Mouse (Mus musculus): ENCODE data around the gene Dclk1. TPM values are rescaled to one million over a fixed set of nuclear protein-coding genes. Genes with fewer than 3 reads are reported as not detected.

Dclk1 gene
- polyA plus RNA-seq, 1 experiment from 2014 or later, result 31.3 TPM

DNA sequence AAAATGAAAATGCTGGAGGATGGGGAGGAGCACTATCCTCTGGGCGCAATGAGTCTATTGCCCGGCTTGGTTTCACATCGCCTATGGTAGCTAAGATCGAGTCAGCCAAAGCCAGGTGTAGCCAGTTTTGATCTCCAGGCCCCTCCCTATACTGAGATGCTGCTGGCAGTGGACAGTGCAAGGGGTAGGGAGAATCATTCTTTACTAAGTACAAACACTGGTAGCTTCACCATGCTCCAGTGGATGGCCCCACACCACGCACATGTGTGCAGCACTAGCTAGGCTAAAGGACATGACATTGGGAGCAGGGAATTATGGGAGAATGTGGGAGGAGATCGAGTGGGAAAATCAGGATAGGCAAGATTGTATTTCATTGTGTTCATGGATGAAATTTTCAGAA lies 176.7 kb downstream of the Dclk1 start:
- Histone ChIP-seq H3K36me3 (no peaks in the 10 kb centered on the region), H3K4me2 (no peak overlapping the region), H3K27me3 (no peaks in the 10 kb centered on the region), H3K4me3 (replicated peaks) (no peak overlapping the region), H3K9ac (no peak overlapping the region), H3K4me1 (peaks cover 21% of the 10 kb centered on the region), H3K9me3 (replicated peaks) (no peaks in the 10 kb centered on the region), H3K27ac (0 out of 2 replicates have a peak overlapping the region, but pooled peaks have one; percentile 22)
- 69% methylated on average over 6 of the region's 6 CpGs for WGBS
- no peak for ATAC-seq (replicated peaks; ENCODE audit: low FRiP score)

DNA sequence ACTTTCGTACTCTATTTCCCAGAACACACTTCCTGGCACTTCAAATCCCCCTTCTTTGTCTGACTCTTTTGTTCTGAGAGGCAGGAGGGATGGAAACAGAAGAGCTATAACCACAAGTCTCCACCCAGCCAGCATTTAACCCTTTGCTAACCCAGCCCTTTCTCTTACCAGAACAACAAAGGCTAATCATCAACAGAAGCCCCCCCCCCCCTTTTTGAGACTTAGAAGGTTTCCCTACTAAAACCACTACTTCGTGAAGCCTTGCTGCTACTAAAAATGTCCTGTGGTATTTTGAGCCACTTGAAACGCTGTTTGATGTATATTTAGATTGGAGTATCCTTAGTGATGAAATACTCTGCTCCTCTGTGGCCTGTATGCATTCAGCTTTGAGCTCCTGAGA lies 177.2 kb downstream of the Dclk1 start:
- 27% methylated on average over 3 of the region's 3 CpGs for WGBS

DNA sequence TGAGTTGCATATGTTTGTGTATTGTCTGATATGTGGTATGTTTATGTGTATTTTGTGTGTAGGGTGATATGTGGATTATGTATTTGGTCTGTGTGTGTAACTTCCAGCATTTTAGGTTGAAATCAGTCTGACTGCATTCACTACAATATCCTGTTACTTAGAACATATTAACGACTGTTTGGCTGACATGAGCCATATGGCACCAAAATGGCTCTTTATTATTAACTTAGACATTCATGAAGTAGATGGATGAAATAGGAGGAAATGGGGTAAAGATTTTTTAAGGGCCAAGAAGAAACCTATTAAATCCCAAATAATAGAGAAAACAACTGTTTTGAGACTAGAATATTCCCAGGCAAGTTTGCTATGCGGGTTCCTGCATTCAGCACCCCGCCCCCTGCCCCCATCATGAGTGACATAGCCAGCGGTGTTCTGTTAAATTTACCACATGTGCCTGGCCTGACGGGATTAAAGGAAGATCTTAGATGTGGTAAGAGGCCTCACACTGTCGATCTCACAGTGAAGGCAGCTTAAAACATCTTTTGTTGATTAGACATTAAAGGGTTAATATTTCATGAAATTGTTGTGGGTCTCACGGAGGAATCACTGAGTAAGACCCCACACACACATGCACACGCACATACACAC lies 178.4 kb downstream of the Dclk1 start:
- WGBS, result 54% methylated on average over 8 of the region's 8 CpGs
- Histone ChIP-seq H3K4me1 (peaks cover 23% of the 10 kb centered on the region), H3K9ac (no peak overlapping the region), H3K4me2 (no peak overlapping the region), H3K4me3 (replicated peaks) (no peak overlapping the region), H3K27me3 (no peaks in the 10 kb centered on the region), H3K36me3 (no peaks in the 10 kb centered on the region), H3K9me3 (replicated peaks) (no peaks in the 10 kb centered on the region), H3K27ac (0 out of 2 replicates have a peak overlapping the region, but pooled peaks have one; percentile 27)
- ATAC-seq (replicated peaks; ENCODE audit: low FRiP score), result 0 out of 2 replicates have a peak, but pooled peaks have one; percentile 26

More for the DNA sequence above, 177.2 kb downstream of the Dclk1 start:
- no peaks in the 10 kb centered on the region for H3K9me3 ChIP-seq (replicated peaks)
- no peak overlapping the region for H3K9ac ChIP-seq
- no peak for ATAC-seq (replicated peaks; ENCODE audit: low FRiP score)
- H3K4me3 ChIP-seq (replicated peaks), result no peak overlapping the region
- 0 out of 2 replicates have a peak overlapping the region, but pooled peaks have one; percentile 32 for H3K27ac ChIP-seq
- H3K27me3 ChIP-seq, result no peaks in the 10 kb centered on the region
- no peaks in the 10 kb centered on the region for H3K36me3 ChIP-seq
- H3K4me1 ChIP-seq, result peaks cover 24% of the 10 kb centered on the region
- H3K4me2 ChIP-seq, result no peak overlapping the region

DNA sequence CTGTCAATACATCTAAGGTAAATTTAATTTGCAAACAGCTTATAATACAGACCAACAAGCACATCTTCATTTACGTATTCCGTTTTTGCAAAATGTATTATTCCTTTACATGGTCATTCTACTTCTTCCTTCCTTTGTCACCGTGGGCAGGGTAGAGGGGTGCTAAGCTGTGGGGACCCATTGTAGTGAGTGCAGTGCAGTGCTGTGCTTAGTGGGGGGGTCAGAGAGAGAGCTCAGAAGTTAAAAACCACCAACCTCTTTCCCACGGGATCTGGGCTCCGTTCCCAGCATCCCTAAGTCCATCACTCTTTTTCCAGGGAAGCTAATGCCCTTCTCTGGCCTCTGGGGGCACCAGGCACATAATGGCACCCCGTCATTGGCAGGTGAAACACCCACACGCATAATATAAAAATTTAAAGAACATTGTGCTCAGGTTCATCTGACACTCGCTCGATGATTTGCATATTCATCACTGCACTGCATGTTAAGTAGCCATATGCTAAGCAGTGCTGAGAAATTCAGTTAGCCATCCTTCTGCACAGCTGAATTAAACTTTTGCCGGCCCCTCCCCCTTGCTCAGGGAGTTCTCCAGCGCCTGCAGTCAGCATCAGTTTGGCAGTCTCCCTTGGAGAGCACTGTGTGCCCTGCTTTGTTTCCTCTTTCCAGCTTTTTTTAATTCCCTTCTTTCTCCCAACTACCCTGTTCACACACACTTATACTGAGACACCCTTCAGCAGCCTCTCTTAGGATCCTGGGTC lies 181.7 kb downstream of the Dclk1 start:
- 30% methylated on average over 11 of the region's 11 CpGs for WGBS

DNA sequence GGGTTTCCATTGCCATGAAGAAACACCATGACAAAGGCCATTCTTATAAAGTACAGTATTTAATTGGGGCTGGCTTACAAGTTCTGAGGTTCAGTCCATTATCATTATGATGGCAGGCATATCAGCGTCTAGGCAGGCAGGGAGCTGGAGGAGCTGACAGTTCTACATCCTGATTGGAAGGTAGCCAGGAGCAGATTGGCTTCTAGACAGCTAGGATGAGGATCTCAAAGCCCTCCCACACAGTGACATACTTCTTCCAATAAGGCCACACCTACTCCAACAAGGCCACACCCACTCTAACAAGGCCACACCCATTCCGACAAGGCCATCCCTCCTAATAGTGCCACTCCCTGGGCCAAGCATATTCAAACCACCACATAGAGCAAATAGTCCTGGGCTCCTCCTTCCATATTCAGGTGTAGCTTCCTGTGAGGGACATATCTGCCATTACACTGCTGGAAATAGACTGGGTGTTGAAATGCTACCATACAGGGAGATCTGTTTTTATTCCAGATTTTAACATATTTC lies 187.9 kb downstream of the Dclk1 start:
- no peak overlapping the region for H3K4me3 ChIP-seq (replicated peaks)
- H3K4me2 ChIP-seq, result no peak overlapping the region
- H3K9ac ChIP-seq, result no peak overlapping the region
- ATAC-seq (replicated peaks; ENCODE audit: low FRiP score), result no peak
- no peaks in the 10 kb centered on the region for H3K27me3 ChIP-seq
- H3K27ac ChIP-seq, result no peak overlapping the region
- no peaks in the 10 kb centered on the region for H3K9me3 ChIP-seq (replicated peaks)
- H3K4me1 ChIP-seq, result no peaks in the 10 kb centered on the region
- 90% methylated on average over 2 of the region's 2 CpGs for WGBS
- no peaks in the 10 kb centered on the region for H3K36me3 ChIP-seq

More for the DNA sequence above, 181.7 kb downstream of the Dclk1 start:
- no peaks in the 10 kb centered on the region for H3K36me3 ChIP-seq
- H3K4me3 ChIP-seq (replicated peaks), result no peak overlapping the region
- no peak overlapping the region for H3K27ac ChIP-seq
- ATAC-seq (replicated peaks; ENCODE audit: low FRiP score), result no peak
- no peaks in the 10 kb centered on the region for H3K27me3 ChIP-seq
- no peaks in the 10 kb centered on the region for H3K9me3 ChIP-seq (replicated peaks)
- peak overlapping the region; percentile 33; the same call in 1 of the 2 replicates for H3K4me2 ChIP-seq
- no peak overlapping the region for H3K9ac ChIP-seq
- H3K4me1 ChIP-seq, result peaks cover 18% of the 10 kb centered on the region

DNA sequence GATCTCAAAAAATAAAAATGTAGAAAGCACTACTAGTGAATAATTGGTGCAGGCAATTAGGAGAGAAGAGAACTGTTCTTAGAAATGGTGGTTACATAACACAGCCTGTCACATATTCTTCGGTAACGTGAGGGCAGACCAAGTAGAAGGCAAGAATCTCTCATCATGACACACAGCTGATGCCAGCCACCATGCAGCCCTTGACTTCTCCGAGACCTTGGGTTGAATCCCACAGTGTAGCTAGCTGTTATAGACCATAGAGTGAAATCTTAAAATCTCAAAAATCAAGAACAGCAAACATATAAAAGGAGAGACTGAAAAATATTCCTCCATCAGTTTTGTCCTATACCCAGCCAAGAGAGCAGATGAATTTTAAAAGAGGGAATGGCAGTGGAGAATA lies 189.1 kb downstream of the Dclk1 start:
- no peak overlapping the region for H3K4me3 ChIP-seq (replicated peaks)
- H3K36me3 ChIP-seq, result no peaks in the 10 kb centered on the region
- H3K9ac ChIP-seq, result no peak overlapping the region
- H3K27me3 ChIP-seq, result no peaks in the 10 kb centered on the region
- WGBS, result 95% methylated on average over 3 of the region's 3 CpGs
- no peak overlapping the region for H3K27ac ChIP-seq
- no peaks in the 10 kb centered on the region for H3K9me3 ChIP-seq (replicated peaks)
- H3K4me1 ChIP-seq, result no peaks in the 10 kb centered on the region
- H3K4me2 ChIP-seq, result no peak overlapping the region
- no peak for ATAC-seq (replicated peaks; ENCODE audit: low FRiP score)

DNA sequence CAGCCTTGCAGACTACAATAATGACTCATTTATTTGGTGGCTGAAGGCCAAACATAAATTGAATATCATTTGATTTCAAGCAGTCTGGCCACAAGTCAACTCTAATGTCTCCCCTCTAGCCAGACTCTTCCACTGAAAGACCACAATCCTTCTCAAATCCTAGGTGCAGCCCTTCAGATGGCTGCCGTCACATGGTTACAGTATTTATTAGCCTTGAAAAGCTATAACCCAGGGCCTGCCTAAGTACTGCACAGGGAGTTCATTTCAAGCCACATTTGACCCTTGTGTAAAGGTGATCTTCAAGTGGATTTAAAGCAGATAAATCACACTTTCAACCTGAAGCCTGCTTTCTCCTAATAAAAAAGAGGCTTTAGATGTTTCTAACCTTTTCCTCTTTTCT lies 192.1 kb downstream of the Dclk1 start:
- WGBS, result 38% methylated on average over 1 of the region's 1 CpGs

DNA sequence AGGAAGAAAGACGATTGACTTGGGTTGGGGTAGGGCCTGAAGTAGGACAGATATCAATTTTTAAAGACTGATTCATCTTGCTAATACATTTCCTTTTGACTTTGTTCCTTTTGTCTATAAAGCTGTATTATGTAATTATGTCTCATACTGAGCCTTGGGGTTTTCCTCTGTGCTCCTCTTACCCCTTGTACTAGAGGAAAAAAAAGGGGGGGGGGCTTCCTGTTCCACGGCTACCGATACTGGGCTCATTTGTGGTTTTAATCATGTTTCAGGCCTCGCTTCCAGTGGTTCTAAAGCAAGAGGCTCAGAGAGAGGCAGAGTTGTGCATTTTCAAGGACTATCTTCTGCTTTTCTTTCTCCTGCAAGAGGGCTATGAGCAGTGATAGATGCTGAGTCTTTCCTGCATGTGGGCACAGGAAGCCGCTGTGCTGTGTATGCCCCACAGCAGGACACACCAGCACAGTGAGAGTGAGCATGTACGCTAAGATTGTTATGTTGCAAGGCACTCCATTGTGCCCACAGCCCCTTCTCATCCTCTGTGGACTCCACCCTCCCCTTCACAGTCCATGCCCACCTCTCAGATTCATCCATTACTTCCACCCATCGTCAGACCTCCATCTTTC lies 196.8 kb downstream of the Dclk1 start:
- Histone ChIP-seq H3K27ac (no peak overlapping the region), H3K4me2 (no peak overlapping the region), H3K36me3 (no peaks in the 10 kb centered on the region), H3K9me3 (replicated peaks) (no peaks in the 10 kb centered on the region), H3K4me3 (replicated peaks) (no peak overlapping the region), H3K9ac (no peak overlapping the region), H3K27me3 (no peaks in the 10 kb centered on the region), H3K4me1 (0 out of 2 replicates have a peak, but pooled peaks cover 4% of the 10 kb centered on the region)
- 83% methylated on average over 7 of the region's 7 CpGs for WGBS
- no peak for ATAC-seq (replicated peaks; ENCODE audit: low FRiP score)

More for the DNA sequence above, 192.1 kb downstream of the Dclk1 start:
- no peak for ATAC-seq (replicated peaks; ENCODE audit: low FRiP score)
- no peak overlapping the region for H3K27ac ChIP-seq
- H3K36me3 ChIP-seq, result no peaks in the 10 kb centered on the region
- no peaks in the 10 kb centered on the region for H3K27me3 ChIP-seq
- H3K4me3 ChIP-seq (replicated peaks), result no peak overlapping the region
- no peak overlapping the region for H3K4me2 ChIP-seq
- H3K9ac ChIP-seq, result no peak overlapping the region
- H3K9me3 ChIP-seq (replicated peaks), result no peaks in the 10 kb centered on the region
- H3K4me1 ChIP-seq, result no peaks in the 10 kb centered on the region

DNA sequence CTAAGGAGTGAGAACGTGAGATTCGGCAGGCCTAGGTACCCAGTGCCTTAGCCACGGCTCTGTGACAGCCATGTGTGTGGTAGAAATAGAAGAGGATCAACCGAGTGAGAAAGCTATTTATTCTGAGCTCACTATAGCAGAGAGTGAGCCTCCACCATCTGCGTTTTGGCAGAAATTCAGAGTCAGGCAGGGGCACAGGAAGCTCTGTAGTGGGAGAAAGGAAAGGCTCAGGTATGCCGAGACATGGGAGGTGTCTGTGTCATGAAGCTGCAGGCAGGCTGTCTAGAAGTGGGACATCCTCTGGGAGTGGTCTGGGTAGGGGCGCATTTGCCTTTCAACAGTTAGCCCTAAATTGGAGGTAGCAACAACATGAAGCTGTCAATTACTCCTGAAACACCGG lies 198.2 kb downstream of the Dclk1 start:
- no peak overlapping the region for H3K4me2 ChIP-seq
- H3K27me3 ChIP-seq, result no peaks in the 10 kb centered on the region
- ATAC-seq (replicated peaks; ENCODE audit: low FRiP score), result no peak
- H3K36me3 ChIP-seq, result no peaks in the 10 kb centered on the region
- 0 out of 2 replicates have a peak, but pooled peaks cover 4% of the 10 kb centered on the region for H3K4me1 ChIP-seq
- H3K27ac ChIP-seq, result no peak overlapping the region
- WGBS, result 33% methylated on average over 8 of the region's 8 CpGs
- H3K4me3 ChIP-seq (replicated peaks), result no peak overlapping the region
- H3K9ac ChIP-seq, result no peak overlapping the region
- H3K9me3 ChIP-seq (replicated peaks), result no peaks in the 10 kb centered on the region

DNA sequence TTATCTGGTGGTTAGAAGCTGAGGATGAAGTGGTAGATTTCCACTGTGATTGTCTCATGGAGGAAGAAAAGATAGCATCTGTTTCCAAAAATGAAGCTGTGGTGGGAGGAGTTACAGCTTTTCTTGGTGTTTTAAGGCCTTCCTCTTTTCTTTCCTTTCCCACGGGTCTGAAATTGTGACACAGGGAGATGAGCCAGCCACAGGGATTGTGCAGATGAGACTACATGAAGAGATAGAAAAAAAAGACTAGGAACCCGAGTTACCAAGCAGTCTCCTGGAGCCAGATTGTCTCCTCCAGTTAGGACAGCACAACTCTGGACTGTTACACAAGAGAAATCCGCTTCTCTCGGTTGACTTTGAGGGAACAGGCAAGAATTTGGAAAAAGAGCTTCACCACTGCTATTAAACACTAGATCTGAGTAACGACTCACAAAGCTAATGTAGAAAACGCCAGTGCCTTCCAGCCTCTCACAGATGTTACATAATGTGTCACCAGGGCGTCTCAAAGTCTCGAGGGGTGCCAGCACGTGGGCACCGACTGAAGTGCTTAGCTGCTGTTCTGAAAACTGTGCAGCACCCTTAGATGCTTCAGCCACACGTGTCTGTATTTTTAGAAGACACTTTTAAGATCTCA lies 200.0 kb downstream of the Dclk1 start:
- H3K4me3 ChIP-seq (replicated peaks), result no peak overlapping the region
- H3K27me3 ChIP-seq, result no peaks in the 10 kb centered on the region
- H3K9me3 ChIP-seq (replicated peaks), result no peaks in the 10 kb centered on the region
- no peak for ATAC-seq (replicated peaks; ENCODE audit: low FRiP score)
- H3K4me1 ChIP-seq, result 0 out of 2 replicates have a peak, but pooled peaks cover 4% of the 10 kb centered on the region
- H3K9ac ChIP-seq, result no peak overlapping the region
- H3K36me3 ChIP-seq, result no peaks in the 10 kb centered on the region
- no peak overlapping the region for H3K4me2 ChIP-seq
- H3K27ac ChIP-seq, result no peak overlapping the region
- 83% methylated on average over 11 of the region's 11 CpGs for WGBS

DNA sequence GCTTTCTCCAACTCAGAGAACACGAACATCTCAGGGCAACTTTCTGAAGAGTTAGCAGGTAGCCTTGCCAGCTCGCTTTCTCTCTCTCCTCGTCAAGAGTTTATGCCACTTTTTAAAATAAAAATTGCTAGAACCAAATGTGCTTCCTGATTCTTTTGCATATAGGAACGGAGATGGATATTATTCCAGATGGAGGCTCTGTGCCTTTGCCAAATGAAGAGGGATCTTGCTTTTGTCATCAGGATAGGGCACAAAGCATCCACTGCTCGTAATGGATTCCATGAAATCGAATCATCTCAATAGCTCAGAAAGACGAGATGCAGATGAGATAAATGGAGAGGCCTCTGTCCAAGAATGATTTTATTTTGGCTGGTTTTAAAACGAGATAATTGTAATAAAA lies 201.1 kb downstream of the Dclk1 start:
- WGBS, result 83% methylated on average over 8 of the region's 8 CpGs
- no peak for ATAC-seq (replicated peaks; ENCODE audit: low FRiP score)

More for the DNA sequence above, 201.1 kb downstream of the Dclk1 start:
- no peak overlapping the region for H3K27ac ChIP-seq
- H3K4me3 ChIP-seq (replicated peaks), result no peak overlapping the region
- no peak overlapping the region for H3K9ac ChIP-seq
- no peaks in the 10 kb centered on the region for H3K36me3 ChIP-seq
- 0 out of 2 replicates have a peak, but pooled peaks cover 4% of the 10 kb centered on the region for H3K4me1 ChIP-seq
- no peaks in the 10 kb centered on the region for H3K27me3 ChIP-seq
- H3K9me3 ChIP-seq (replicated peaks), result no peaks in the 10 kb centered on the region
- H3K4me2 ChIP-seq, result no peak overlapping the region
